Mouse (Mus musculus) erythroblast, adult 5-6 weeks (primary cell): ENCODE data around the gene Cass4. TPM values are rescaled to one million over a fixed set of nuclear protein-coding genes. Genes with fewer than 3 reads are reported as not detected.

Source experiments
- ATAC-seq: replicated peaks from 2 replicates; pipeline ENCODE4 v1.8.0; 2016; ENCODE audit warnings: moderate number of reproducible peaks, mild to moderate bottlenecking, moderate TSS enrichment, inconsistent platforms; ENCODE audit not compliant: poor library complexity, low FRiP score, severe bottlenecking
- total RNA-seq, 2 experiments: library from RNA; stranded (forward) in 1 of 2; stranded (reverse) in 1 of 2; fragments of 150-400 nt in 1 of 2; fragments of 200-764, 138-1000 nt in 1 of 2; gene quantifications; 2 replicates each; pipeline versions ENCODE4 v1.2.3 to v1.2.4; 2015 to 2017; ENCODE audit warnings: low replicate concordance in 2 of 2

Gene Cass4
- total RNA-seq, 2 experiments from 2014 or later = 1.3 to 2.5 TPM

DNA sequence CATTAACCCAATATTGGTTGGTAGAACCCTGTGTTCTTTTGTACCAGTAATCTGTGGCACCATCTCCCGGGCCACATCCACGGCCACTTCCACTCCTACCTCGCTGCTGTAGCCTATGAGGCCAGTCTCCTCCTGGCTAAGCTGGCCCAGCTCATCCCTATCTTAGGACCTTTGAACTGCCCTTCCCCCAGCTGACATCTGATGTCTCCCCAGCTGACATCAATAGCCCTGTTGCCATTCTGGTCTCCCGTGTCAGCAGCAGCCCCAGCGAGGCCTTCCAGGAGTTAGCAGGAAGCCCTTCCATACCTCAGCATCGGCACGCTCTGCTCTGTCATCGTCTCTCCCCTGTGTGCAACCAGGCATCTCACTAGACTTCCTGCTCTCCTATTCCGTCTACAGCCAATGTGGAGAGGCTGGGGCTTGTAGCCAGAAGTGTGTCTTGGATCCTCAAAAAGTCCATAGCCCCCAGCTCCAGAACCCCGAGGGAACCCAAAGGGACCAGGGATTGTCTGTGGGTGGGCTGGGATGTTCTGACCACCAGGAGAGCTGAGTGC, 83.2 kb downstream of the Cass4 start:
- ATAC-seq = no peak

DNA sequence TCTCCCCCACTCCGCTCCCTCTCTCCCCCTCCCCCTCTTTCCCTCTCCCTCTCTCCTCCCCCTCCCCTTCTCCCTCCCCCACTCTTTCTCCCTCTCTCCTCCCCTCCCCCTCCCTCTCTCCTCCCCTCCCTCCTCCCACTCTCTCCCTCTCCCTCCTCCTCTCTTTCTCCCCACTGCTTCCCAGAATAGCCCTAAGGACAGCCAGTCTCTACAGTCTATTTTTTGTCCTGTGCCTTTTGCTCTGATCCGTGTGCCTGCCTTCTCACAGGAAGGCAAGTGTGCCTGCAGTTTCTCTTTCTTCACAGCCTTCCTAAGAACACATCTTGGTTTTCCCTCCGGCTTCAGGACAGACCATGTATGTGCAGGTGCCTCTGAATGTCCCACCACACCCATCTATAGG, 83.8 kb downstream of the Cass4 start:
- ATAC-seq = no peak

DNA sequence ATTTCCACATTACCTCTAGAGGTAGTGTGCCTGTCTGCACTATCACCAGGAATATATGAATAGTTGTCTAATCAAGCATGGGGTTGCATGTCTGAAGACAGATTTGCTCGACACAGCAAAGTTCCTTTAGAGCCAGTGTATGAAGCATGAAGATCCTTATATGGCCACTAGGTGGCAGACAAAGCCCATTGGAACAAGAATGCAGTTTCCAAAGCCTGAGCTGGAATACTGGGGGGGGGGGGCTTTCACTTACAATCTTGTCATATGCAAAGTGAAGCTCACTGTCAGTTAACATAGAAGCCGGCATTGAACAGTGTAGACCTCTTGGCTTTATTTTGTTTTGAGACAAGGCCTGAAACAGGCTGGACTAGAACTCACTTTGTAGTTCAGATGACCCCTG, 84.3 kb downstream of the Cass4 start:
- ATAC-seq = peak; percentile 63; the same call in 1 of the 2 replicates

DNA sequence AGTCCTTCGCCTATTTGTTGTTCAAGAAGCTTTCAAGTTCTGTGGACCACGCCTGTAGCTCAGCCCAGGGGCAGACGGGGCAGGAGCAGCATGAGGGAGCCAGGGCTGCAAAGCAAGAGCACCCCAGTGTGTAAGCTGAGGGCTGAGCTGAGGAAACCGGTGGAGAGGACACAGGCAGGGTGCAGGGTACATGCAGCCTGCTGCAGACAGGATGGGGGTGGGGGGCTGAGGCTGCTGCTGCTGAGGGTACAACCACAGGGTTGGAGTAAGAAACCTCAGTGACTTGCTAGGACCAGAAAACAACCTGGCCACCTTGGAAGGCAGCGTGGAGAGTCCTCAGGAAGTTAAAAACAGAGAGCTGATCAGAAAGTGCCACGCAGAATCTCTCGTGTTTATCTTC, 86.7 kb downstream of the Cass4 start:
- no peak for ATAC-seq

DNA sequence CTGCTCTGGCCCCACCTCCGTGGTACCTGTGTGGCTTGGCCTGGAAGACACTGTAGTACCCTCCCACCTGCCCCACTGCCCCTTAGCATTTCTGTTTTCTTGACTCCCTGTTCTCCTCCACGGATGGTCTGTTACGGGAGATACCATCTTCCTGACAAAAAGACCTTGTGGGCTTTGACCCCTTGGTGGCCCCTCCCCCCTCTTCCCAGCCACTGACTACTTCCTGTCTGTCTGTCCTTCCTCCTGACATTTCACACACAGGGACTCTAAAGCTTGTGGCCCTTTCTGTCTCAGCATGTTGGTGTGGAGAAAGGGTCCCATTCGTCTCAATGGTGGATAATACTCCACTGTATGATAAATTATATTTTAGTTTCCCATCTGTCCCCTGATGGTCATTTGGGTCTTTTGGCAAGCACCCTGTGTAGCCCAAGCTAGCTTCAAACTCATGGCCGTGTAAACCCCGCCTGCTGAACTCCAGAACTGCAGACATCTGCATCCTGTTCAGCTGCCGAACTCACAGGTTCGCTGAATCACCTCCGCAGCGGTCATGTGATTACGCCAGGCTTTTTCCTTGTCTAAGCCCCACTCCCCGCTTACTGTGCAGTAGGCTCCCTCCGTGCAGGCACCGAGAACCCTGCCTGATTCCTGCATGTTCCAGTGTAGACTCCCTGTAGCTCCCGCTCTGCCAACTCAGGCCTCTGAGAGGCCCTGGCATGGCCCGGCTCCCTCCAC, 88.2 kb downstream of the Cass4 start:
- no peak for ATAC-seq

Other genes with a start within 250 kb of the Cass4 start
- not detected in 2 replicates for gene Mc3r, start 145.3 kb upstream of the Cass4 start, total RNA-seq (2015; ENCODE audit: low replicate concordance)
- 0.14 TPM in 1 of 2 replicates, not detected in the other for gene Mc3r, start 145.3 kb upstream of the Cass4 start, total RNA-seq (2017; ENCODE audit: low replicate concordance)
- 102 and 114 TPM in 2 replicates for gene Fam210b, start 48.2 kb upstream of the Cass4 start, total RNA-seq (2015; ENCODE audit: low replicate concordance)
- gene Fam210b, start 48.2 kb upstream of the Cass4 start, total RNA-seq (2017; ENCODE audit: low replicate concordance) = 96.2 and 117 TPM in 2 replicates
- gene Aurka, start 23.3 kb upstream of the Cass4 start, total RNA-seq (2015; ENCODE audit: low replicate concordance) = 15.7 and 23.2 TPM in 2 replicates
- gene Aurka, start 23.3 kb upstream of the Cass4 start, total RNA-seq (2017; ENCODE audit: low replicate concordance) = 31.3 and 38.8 TPM in 2 replicates
- gene Cstf1, start 23.1 kb upstream of the Cass4 start, total RNA-seq (2015; ENCODE audit: low replicate concordance) = 5.6 and 10.0 TPM in 2 replicates
- gene Cstf1, start 23.1 kb upstream of the Cass4 start, total RNA-seq (2017; ENCODE audit: low replicate concordance) = 6.3 and 7.5 TPM in 2 replicates
- 18.3 and 24.7 TPM in 2 replicates for gene Rtf2, start 46.8 kb downstream of the Cass4 start, total RNA-seq (2015; ENCODE audit: low replicate concordance)
- gene Rtf2, start 46.8 kb downstream of the Cass4 start, total RNA-seq (2017; ENCODE audit: low replicate concordance) = 59.5 and 80.9 TPM in 2 replicates
- gene Gcnt7, start 64.8 kb downstream of the Cass4 start, total RNA-seq (2015; ENCODE audit: low replicate concordance) = not detected in 2 replicates
- gene Gcnt7, start 64.8 kb downstream of the Cass4 start, total RNA-seq (2017; ENCODE audit: low replicate concordance) = 1.1 TPM in 1 of 2 replicates, not detected in the other
- not detected in 2 replicates for gene Fam209, start 78.7 kb downstream of the Cass4 start, total RNA-seq (2015; ENCODE audit: low replicate concordance)
- gene Fam209, start 78.7 kb downstream of the Cass4 start, total RNA-seq (2017; ENCODE audit: low replicate concordance) = not detected in 2 replicates
- gene Tfap2c, start 155.8 kb downstream of the Cass4 start, total RNA-seq (2015; ENCODE audit: low replicate concordance) = not detected in 2 replicates
- not detected in 2 replicates for gene Tfap2c, start 155.8 kb downstream of the Cass4 start, total RNA-seq (2017; ENCODE audit: low replicate concordance)